In the genomic region with DNA sequence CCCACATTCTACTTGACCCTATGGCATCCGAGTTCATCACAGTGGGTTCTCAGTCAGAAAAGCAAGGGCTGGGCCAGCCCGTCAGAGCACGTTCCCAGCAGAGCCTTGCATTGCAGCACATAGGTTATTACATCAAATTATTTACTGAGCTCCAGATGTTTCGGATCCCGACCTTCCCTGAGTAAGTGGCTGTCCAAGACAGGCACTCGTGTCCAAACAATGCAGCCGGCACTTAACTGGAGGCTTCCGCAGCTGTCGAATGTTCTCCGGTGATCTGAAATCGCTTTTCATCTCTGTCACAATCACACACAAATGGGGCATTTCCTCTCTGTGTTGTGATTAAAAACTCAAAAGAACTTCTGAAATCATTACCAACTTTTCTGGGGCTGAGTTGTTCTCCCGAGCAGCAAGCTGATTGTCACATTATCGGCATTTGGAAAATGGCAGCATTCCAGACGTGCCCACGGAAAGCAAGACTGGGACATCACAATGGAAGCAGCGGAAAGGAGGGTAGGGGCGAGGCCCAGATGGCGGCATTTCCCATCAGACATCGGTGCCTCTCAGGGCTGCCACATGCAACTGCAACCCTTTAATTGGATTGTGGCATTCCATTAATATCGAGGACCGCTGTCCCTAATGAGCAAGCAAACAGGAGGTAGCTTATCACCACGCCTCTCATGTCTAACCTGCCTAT, we compare ENCODE assay signal across 11 mouse cellular contexts.
DNase-seq lines count a peak whose midpoint lies in the region; ATAC-seq lines count a peak whose summit lies in the region.
"Had no signal": no experiment of that assay in that cellular context is flagged by ENCODE, and none has a peak within 500 bp of the region (broad histone marks: within the 10 kb centered on the region; RNA-seq: fewer than 3 reads in every experiment).

No protein-coding gene starts in this region.

- H3K36me3 ChIP-seq in forebrain, embryonic 13.5 days (ENCODE audit: poor library complexity, severe bottlenecking), result no peaks in the 10 kb centered on the region
- no peaks in the 10 kb centered on the region for H3K36me3 ChIP-seq in lung, embryonic 16.5 days (ENCODE audit: control insufficient read depth, insufficient read depth, low read length)
- no peaks in the 10 kb centered on the region for H3K36me3 ChIP-seq in liver, embryonic 12.5 days
- H3K36me3 ChIP-seq: limb, embryonic 15.5 days had no signal

- peak; percentile 89 for ATAC-seq in forebrain, embryonic 13.5 days
- peak; percentile 90 for ATAC-seq in lung, embryonic 16.5 days (ENCODE audit: low read depth)
- no peak for ATAC-seq in liver, embryonic 12.5 days

- 41% methylated on average over 22 of the region's 22 CpGs for WGBS in forebrain, embryonic 13.5 days
- 40% methylated on average over 22 of the region's 22 CpGs for WGBS in lung, embryonic 16.5 days
- 79% methylated on average over 22 of the region's 22 CpGs for WGBS in liver, embryonic 12.5 days (ENCODE audit: insufficient replicate concordance)

- H3K9ac ChIP-seq in forebrain, embryonic 13.5 days, result no peak overlapping the region
- H3K9ac ChIP-seq in lung, embryonic 16.5 days (ENCODE audit: low read length), result no peak overlapping the region
- H3K9ac ChIP-seq in liver, embryonic 12.5 days, result no peak overlapping the region
- H3K9ac ChIP-seq: hindbrain, embryonic 14.5 days; limb, embryonic 15.5 days had no signal

- H3K4me3 ChIP-seq in forebrain, embryonic 13.5 days, result no peak overlapping the region
- H3K4me3 ChIP-seq in lung, embryonic 16.5 days (ENCODE audit: low read length), result no peak overlapping the region
- H3K4me3 ChIP-seq in liver, embryonic 12.5 days, result no peak overlapping the region
- H3K4me3 ChIP-seq: limb, embryonic 15.5 days had no signal

- peak; percentile 32 for DNase-seq in heart, postnatal 4 days
- DNase-seq in heart, adult 9 months (ENCODE audit: low spot score in 2 of 2), result no peak
- peak; percentile 88 for DNase-seq in Muller cell, postnatal 12 days (ENCODE audit: inconsistent ontology term)
- no peak for DNase-seq in adrenal gland, postnatal 25 days
- no peak for DNase-seq in gastrocnemius, postnatal 10 days
- DNase-seq: cerebellum, adult 18-20 months had no signal

- peaks cover 18% of the 10 kb centered on the region for H3K4me1 ChIP-seq in forebrain, embryonic 13.5 days
- H3K4me1 ChIP-seq in lung, embryonic 16.5 days (replicated peaks; ENCODE audit: control insufficient read depth, insufficient read depth, low read length), result peaks cover 2% of the 10 kb centered on the region; the same call in 1 of the 2 replicates
- no peaks in the 10 kb centered on the region for H3K4me1 ChIP-seq in liver, embryonic 12.5 days
- H3K4me1 ChIP-seq: limb, embryonic 15.5 days had no signal

- no peak overlapping the region for H3K27ac ChIP-seq in forebrain, embryonic 13.5 days
- H3K27ac ChIP-seq in lung, embryonic 16.5 days (ENCODE audit: low read length), result peak overlapping the region; percentile 14; the same call in 1 of the 2 replicates
- H3K27ac ChIP-seq in liver, embryonic 12.5 days, result no peak overlapping the region
- H3K27ac ChIP-seq: limb, embryonic 15.5 days had no signal

- H3K9me3 ChIP-seq in forebrain, embryonic 13.5 days (replicated peaks), result no peaks in the 10 kb centered on the region
- no peaks in the 10 kb centered on the region for H3K9me3 ChIP-seq in lung, embryonic 16.5 days (ENCODE audit: control insufficient read depth, low read length)
- H3K9me3 ChIP-seq in liver, embryonic 12.5 days (replicated peaks), result no peaks in the 10 kb centered on the region
- H3K9me3 ChIP-seq: limb, embryonic 15.5 days had no signal

- peak overlapping the region; percentile 23 for H3K4me2 ChIP-seq in forebrain, embryonic 13.5 days
- H3K4me2 ChIP-seq in lung, embryonic 16.5 days (ENCODE audit: low read depth, low read length), result peak overlapping the region; percentile 38
- H3K4me2 ChIP-seq in liver, embryonic 12.5 days, result no peak overlapping the region
- H3K4me2 ChIP-seq: hindbrain, embryonic 14.5 days; limb, embryonic 15.5 days had no signal

- no peaks in the 10 kb centered on the region for H3K27me3 ChIP-seq in forebrain, embryonic 13.5 days
- no peaks in the 10 kb centered on the region for H3K27me3 ChIP-seq in lung, embryonic 16.5 days (ENCODE audit: control insufficient read depth, insufficient read depth, low read depth, low read length)
- no peaks in the 10 kb centered on the region for H3K27me3 ChIP-seq in liver, embryonic 12.5 days (replicated peaks)
- H3K27me3 ChIP-seq: limb, embryonic 15.5 days had no signal

Comparison
In these comparisons a context has a peak if more than half of its experiments do, and no peak if none do; other contexts are left out.
1. DNase-seq: peak in heart, postnatal 4 days (single experiment) and Muller cell, postnatal 12 days (single experiment); none in heart, adult 9 months (0 of 2), adrenal gland, postnatal 25 days (single experiment) and gastrocnemius, postnatal 10 days (single experiment).